Mouse (Mus musculus): Measurements from ENCODE around the gene 1700012B07Rik. TPM values are rescaled to one million over a fixed set of nuclear protein-coding genes. Genes with fewer than 3 reads are reported as not detected.

Gene 1700012B07Rik
- polyA plus RNA-seq (2017; shearing (Covaris generic)): not detected

GRCm38 (mm10) chr11:109827946-109828345, at the start of gene 1700012B07Rik:
TSS of gene 1700012B07Rik (minus strand) at chr11:109828046.

Other genes with a start within 250 kb of the 1700012B07Rik start
- 1.1 TPM for gene Wipi1, start 216.1 kb downstream of the 1700012B07Rik start, polyA plus RNA-seq (2017; shearing (Covaris generic))
- gene Prkar1a, start 178.6 kb downstream of the 1700012B07Rik start, polyA plus RNA-seq (2017; shearing (Covaris generic)): 533 TPM
- gene Fam20a, start 105.8 kb downstream of the 1700012B07Rik start, polyA plus RNA-seq (2017; shearing (Covaris generic)): not detected
- gene Abca8b, start 167.8 kb upstream of the 1700012B07Rik start, polyA plus RNA-seq (2017; shearing (Covaris generic)): not detected

All from naive thymus-derived CD4-positive, alpha-beta T cell, adult 5 months (primary cell).